Mouse (Mus musculus) thymus, postnatal 36 days (tissue): ENCODE results near the gene Ttf1.

Experiments
- DNase-seq, 2 experiments: peaks; one replicate each; pipeline ENCODE4 v3.0.0; 2022; ENCODE audit warnings: mixed read lengths in 2 of 2

Ttf1 gene

GRCm38 (mm10) chr2:29130118-29130899, 70.2 kb downstream of the Ttf1 start:
- DNase-seq = no peak

- no peak for DNase-seq
Observed at GRCm38 (mm10) chr2:29135161-29135560, 75.1 kb downstream of the Ttf1 start.
